Mouse (Mus musculus) myocyte (in vitro differentiated cells): ENCODE measurements at regions not wholly inside any gene's neighbourhood (a gene's known extent, or its start where the extent isn't known, plus 50 kb on each side); places are given as distances from the start of the nearest gene placed in this dataset.

ENCODE experiments used
- H3K27me3 ChIP-seq: one replicate; pipeline ENCODE4 v1.6.1; 2011; ENCODE audit not compliant: control insufficient read depth, insufficient read depth, insufficient read length
- H3K36me3 ChIP-seq: one replicate; pipeline ENCODE4 v1.6.1; 2011; ENCODE audit not compliant: control insufficient read depth, insufficient read depth
- H3K4me2 ChIP-seq: one replicate; pipeline ENCODE4 v1.6.1; 2011; ENCODE audit warnings: low read depth, control low read depth
- H3K4me3 ChIP-seq: one replicate; pipeline ENCODE4 v1.5.1; 2011; ENCODE audit warnings: mild to moderate bottlenecking, control low read depth, moderate library complexity
- H3K79me2 ChIP-seq: one replicate; pipeline ENCODE4 v1.6.1; 2011; ENCODE audit not compliant: control insufficient read depth, insufficient read depth
- H3ac ChIP-seq: one replicate; pipeline ENCODE4 v1.6.1; 2011; ENCODE audit not compliant: control insufficient read depth, insufficient read length
- CEBPB ChIP-seq: IDR thresholded peaks from 2 replicates; pipeline ENCODE4 v1.6.1; 2011; ENCODE audit warnings: mild to moderate bottlenecking, moderate library complexity; ENCODE audit not compliant: poor library complexity, insufficient read depth, severe bottlenecking
- E2F4 ChIP-seq: IDR thresholded peaks from one replicate; pipeline ENCODE4 v1.6.1; 2011; ENCODE audit warnings: mild to moderate bottlenecking, control low read depth, moderate library complexity; ENCODE audit not compliant: insufficient read depth
- MAX ChIP-seq: IDR thresholded peaks from one replicate; pipeline ENCODE4 v1.6.1; 2011; ENCODE audit warnings: low read depth, mild to moderate bottlenecking, control low read depth
- MYOD1 ChIP-seq, 3 experiments: IDR thresholded peaks; one replicate each; pipeline ENCODE4 v1.6.1; 2011; ENCODE audit warnings: control low read depth in 2 of 3, low read depth in 2 of 3, mild to moderate bottlenecking in 2 of 3, moderate library complexity in 1 of 3; ENCODE audit not compliant: insufficient read length in 2 of 3, control insufficient read depth in 1 of 3
- MYOG ChIP-seq, 3 experiments: IDR thresholded peaks; one replicate each; pipeline ENCODE4 v1.6.1; 2011; ENCODE audit warnings: control low read depth in 2 of 3, low read depth in 2 of 3, mild to moderate bottlenecking in 2 of 3; ENCODE audit not compliant: insufficient read length in 2 of 3, control insufficient read depth in 1 of 3, insufficient read depth in 1 of 3
- POLR2A ChIP-seq: IDR thresholded peaks from one replicate; pipeline ENCODE4 v1.6.1; 2011; ENCODE audit warnings: low read depth, mild to moderate bottlenecking, control low read depth, moderate library complexity; ENCODE audit not compliant: insufficient read length
- POLR2AphosphoS2 ChIP-seq: IDR thresholded peaks from one replicate; pipeline ENCODE4 v1.6.1; 2011; ENCODE audit warnings: low read depth, control low read depth; ENCODE audit not compliant: insufficient read length
- REST ChIP-seq: IDR thresholded peaks from one replicate; pipeline ENCODE4 v1.6.1; 2011; ENCODE audit warnings: mild to moderate bottlenecking, control low read depth, moderate library complexity; ENCODE audit not compliant: insufficient read depth, insufficient read length
- SRF ChIP-seq: IDR thresholded peaks from one replicate; pipeline ENCODE4 v1.6.1; 2011; ENCODE audit warnings: low read depth; ENCODE audit not compliant: control insufficient read depth, insufficient read length
- TCF12 ChIP-seq: IDR thresholded peaks from one replicate; pipeline ENCODE4 v1.6.1; 2011; ENCODE audit warnings: mild to moderate bottlenecking, control low read depth; ENCODE audit not compliant: poor library complexity, insufficient read depth, severe bottlenecking
- TCF3 ChIP-seq: IDR thresholded peaks from one replicate; pipeline ENCODE4 v1.6.1; 2011; ENCODE audit warnings: low read depth, control low read depth; ENCODE audit not compliant: insufficient read length
- USF1 ChIP-seq: IDR thresholded peaks from one replicate; pipeline ENCODE4 v1.6.1; 2011; ENCODE audit warnings: low read depth, mild to moderate bottlenecking, control low read depth, moderate library complexity

DNA sequence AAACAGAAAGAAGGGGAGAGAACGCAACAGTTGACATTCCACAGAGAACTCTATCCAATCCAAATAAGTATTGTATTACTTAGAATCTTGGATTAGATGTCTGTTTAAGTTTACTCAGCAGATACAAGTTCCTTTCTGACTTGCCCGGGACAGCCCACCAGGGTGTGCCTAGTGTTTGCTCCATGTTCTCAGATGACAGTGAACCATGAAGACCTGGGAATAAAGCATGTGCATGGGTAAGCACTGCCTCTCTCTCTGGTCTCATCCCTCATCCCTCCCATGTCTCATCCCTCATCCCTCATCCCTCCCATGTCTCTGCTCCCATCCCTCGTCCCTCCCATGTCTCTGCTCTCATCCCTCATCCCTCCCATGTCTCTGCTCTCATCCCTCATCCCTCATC, 73.7 kb upstream of the S1pr1 start:
- H3K4me2 ChIP-seq, result no peak overlapping the region
- H3K36me3 ChIP-seq, result no peaks in the 10 kb centered on the region
- TF ChIP-seq TCF3 (no peak), MYOD1 (IDR thresholded peaks at IDR 0.05; ENCODE audit: control insufficient read depth in 1 of 3, insufficient read length in 2 of 3, low read depth in 2 of 3) (no peak), CEBPB (no peak), SRF (no peak), MAX (no peak), POLR2AphosphoS2 (no peak), TCF12 (no peak), MYOG (IDR thresholded peaks at IDR 0.05; ENCODE audit: control insufficient read depth in 1 of 3, insufficient read depth in 1 of 3, insufficient read length in 2 of 3, low read depth in 2 of 3) (no peak), E2F4 (no peak), USF1 (no peak), POLR2A (no peak), REST (no peak)
- no peak overlapping the region for H3K4me3 ChIP-seq
- H3K27me3 ChIP-seq, result no peaks in the 10 kb centered on the region
- H3K79me2 ChIP-seq, result no peaks in the 10 kb centered on the region
- H3ac ChIP-seq, result no peak overlapping the region

GRCm38 (mm10) chr3:115789063-115789462, 74.2 kb upstream of the S1pr1 start:
- no peak for TF ChIP-seq REST
- TF ChIP-seq TCF3, result no peak
- TF ChIP-seq MYOG (IDR thresholded peaks at IDR 0.05; ENCODE audit: control insufficient read depth in 1 of 3, insufficient read depth in 1 of 3, insufficient read length in 2 of 3, low read depth in 2 of 3), result no peak
- TF ChIP-seq SRF, result no peak
- no peak for TF ChIP-seq CEBPB
- TF ChIP-seq MAX, result no peak
- Histone ChIP-seq H3K4me3 (no peak overlapping the region), H3K79me2 (no peaks in the 10 kb centered on the region), H3K27me3 (no peaks in the 10 kb centered on the region), H3K36me3 (no peaks in the 10 kb centered on the region), H3K4me2 (no peak overlapping the region), H3ac (no peak overlapping the region)

DNA sequence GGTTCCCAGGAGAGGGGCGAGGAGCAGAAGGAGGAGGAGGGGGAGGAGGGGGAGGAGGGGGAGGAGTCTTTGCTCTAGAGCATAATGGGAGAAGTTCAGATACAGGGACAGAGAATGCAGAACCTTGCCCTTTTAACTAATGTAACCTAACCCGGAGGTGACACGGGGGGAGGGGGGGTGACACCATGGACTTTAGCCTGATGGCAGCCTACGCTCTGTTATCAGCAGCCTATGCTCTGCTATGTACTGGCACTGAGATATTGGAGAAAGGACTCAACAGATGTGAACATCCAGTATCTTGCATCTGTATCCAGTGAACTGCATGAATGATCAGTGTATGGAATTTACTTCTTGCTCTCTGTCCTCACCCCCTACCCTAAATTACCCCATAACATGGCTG, 77.7 kb upstream of the S1pr1 start:
- H3K36me3 ChIP-seq, result no peaks in the 10 kb centered on the region
- no peak overlapping the region for H3K4me3 ChIP-seq
- TF ChIP-seq MYOD1 (IDR thresholded peaks at IDR 0.05; ENCODE audit: control insufficient read depth in 1 of 3, insufficient read length in 2 of 3, low read depth in 2 of 3) (no peak), E2F4 (no peak), POLR2A (no peak), USF1 (no peak), MYOG (IDR thresholded peaks at IDR 0.05; ENCODE audit: control insufficient read depth in 1 of 3, insufficient read depth in 1 of 3, insufficient read length in 2 of 3, low read depth in 2 of 3) (no peak), REST (no peak)
- H3K79me2 ChIP-seq, result no peaks in the 10 kb centered on the region
- H3K27me3 ChIP-seq, result no peaks in the 10 kb centered on the region
- no peak overlapping the region for H3K4me2 ChIP-seq
- no peak overlapping the region for H3ac ChIP-seq

- Histone ChIP-seq H3K79me2 (no peaks in the 10 kb centered on the region), H3K4me3 (no peak overlapping the region), H3K36me3 (no peaks in the 10 kb centered on the region), H3K27me3 (no peaks in the 10 kb centered on the region), H3K4me2 (peak overlapping the region; percentile 31), H3ac (no peak overlapping the region)
- no peak for TF ChIP-seq SRF
- TF ChIP-seq MYOD1 (IDR thresholded peaks at IDR 0.05; ENCODE audit: control insufficient read depth in 1 of 3, insufficient read length in 2 of 3, low read depth in 2 of 3), result no peak
- no peak for TF ChIP-seq POLR2A
- TF ChIP-seq CEBPB, result no peak
- no peak for TF ChIP-seq REST
- TF ChIP-seq MAX, result no peak
- TF ChIP-seq TCF3, result no peak
- TF ChIP-seq POLR2AphosphoS2, result no peak
- no peak for TF ChIP-seq MYOG (IDR thresholded peaks at IDR 0.05; ENCODE audit: control insufficient read depth in 1 of 3, insufficient read depth in 1 of 3, insufficient read length in 2 of 3, low read depth in 2 of 3)
- no peak for TF ChIP-seq TCF12
- no peak for TF ChIP-seq USF1
- TF ChIP-seq E2F4, result no peak
Observed at GRCm38 (mm10) chr3:115793344-115794059, 78.6 kb upstream of the S1pr1 start.

DNA sequence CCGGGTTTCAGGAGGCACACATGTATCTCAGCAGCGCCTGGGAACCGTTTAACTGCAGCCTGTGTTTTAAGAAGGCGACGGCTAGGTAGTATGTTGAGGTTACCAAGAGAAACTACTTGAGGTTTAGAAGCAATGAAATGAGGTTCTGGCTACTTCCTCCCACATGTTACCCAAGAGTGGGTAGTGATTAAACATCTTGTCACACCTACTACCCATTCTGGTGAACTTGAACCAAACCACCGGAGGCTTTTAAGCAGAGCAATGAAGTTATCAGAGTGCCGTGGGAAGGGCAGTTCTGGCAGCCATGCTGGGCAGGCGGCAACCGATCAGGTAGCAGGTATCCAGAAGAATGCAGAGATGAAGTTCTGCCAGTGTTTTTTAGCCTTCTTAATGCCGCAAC, 84.5 kb upstream of the S1pr1 start:
- Histone ChIP-seq H3ac (no peak overlapping the region), H3K4me3 (no peak overlapping the region), H3K4me2 (no peak overlapping the region), H3K27me3 (no peaks in the 10 kb centered on the region), H3K79me2 (no peaks in the 10 kb centered on the region), H3K36me3 (no peaks in the 10 kb centered on the region)
- TF ChIP-seq POLR2A, result no peak
- no peak for TF ChIP-seq MYOG (IDR thresholded peaks at IDR 0.05; ENCODE audit: control insufficient read depth in 1 of 3, insufficient read depth in 1 of 3, insufficient read length in 2 of 3, low read depth in 2 of 3)
- TF ChIP-seq USF1, result no peak
- no peak for TF ChIP-seq TCF3
- TF ChIP-seq CEBPB, result no peak
- no peak for TF ChIP-seq MYOD1 (IDR thresholded peaks at IDR 0.05; ENCODE audit: control insufficient read depth in 1 of 3, insufficient read length in 2 of 3, low read depth in 2 of 3)
- TF ChIP-seq SRF, result no peak
- no peak for TF ChIP-seq E2F4
- no peak for TF ChIP-seq MAX
- TF ChIP-seq REST, result no peak
- TF ChIP-seq POLR2AphosphoS2, result no peak
- TF ChIP-seq TCF12, result no peak
